Mouse (Mus musculus) intestine, embryonic 14.5 days (tissue): Measurements from ENCODE around the gene Cnbd2. TPM values are rescaled to one million over a fixed set of nuclear protein-coding genes. Genes with fewer than 3 reads are reported as not detected.

Experiments
- ATAC-seq: fragments of 200-750 bp; cut with Nextera tagmentation; replicated peaks from 2 replicates; pipeline ENCODE4 v1.8.0; 2017; ENCODE audit warnings: low read depth, moderate number of reproducible peaks, moderate TSS enrichment, moderate library complexity; ENCODE audit not compliant: low FRiP score, low TSS enrichment
- DNase-seq: peaks from one replicate; pipeline ENCODE4 v3.0.0-alpha.2; 2018; ENCODE audit warnings: low spot score
- H3K27ac ChIP-seq: fragments of 300-500 bp; sonication (generic); 2 replicates; pipeline ENCODE4 v1.5.1; 2014; ENCODE audit warnings: low read depth, mild to moderate bottlenecking, control low read depth
- H3K27me3 ChIP-seq: fragments of 300-500 bp; sonication (generic); replicated peaks from 2 replicates; pipeline ENCODE4 v1.6.1; 2014; ENCODE audit warnings: low read length, control low read depth; ENCODE audit not compliant: control insufficient read depth, insufficient read depth
- H3K36me3 ChIP-seq: fragments of 300-500 bp; sonication (generic); 2 replicates; pipeline ENCODE4 v1.6.1; 2014; ENCODE audit warnings: low read length, control low read depth; ENCODE audit not compliant: control insufficient read depth, insufficient read depth
- H3K4me1 ChIP-seq: fragments of 300-500 bp; sonication (generic); replicated peaks from 2 replicates; pipeline ENCODE4 v1.6.1; 2014; ENCODE audit warnings: low read length, control low read depth, mixed read lengths; ENCODE audit not compliant: control insufficient read depth, insufficient read depth
- H3K4me2 ChIP-seq: fragments of 300-500 bp; sonication (generic); 2 replicates; pipeline ENCODE4 v1.6.1; 2014; ENCODE audit warnings: low read length
- H3K4me3 ChIP-seq: fragments of 300-500 bp; sonication (generic); 2 replicates; pipeline ENCODE4 v1.5.1; 2014; ENCODE audit warnings: low read depth, low read length, control low read depth, mixed read lengths
- H3K9ac ChIP-seq: fragments of 300-500 bp; sonication (generic); 2 replicates; pipeline ENCODE4 v1.6.1; 2014; ENCODE audit warnings: mild to moderate bottlenecking, low read length
- H3K9me3 ChIP-seq: fragments of 300-500 bp; sonication (generic); 2 replicates; pipeline ENCODE4 v1.6.1; 2016; ENCODE audit warnings: low read length, control low read depth; ENCODE audit not compliant: control insufficient read depth
- WGBS: fragments of 180-500 bp; shearing (Covaris S2); extraction: QIAGEN DNeasy Blood & Tissue Kit; methylation state at CpG from one replicate; pipeline ENCODE4 v1.1.7; 2014; 5-methylcytosine and 5-hydroxymethylcytosine counted together
- polyA plus RNA-seq: library from polyadenylated mRNA; unstranded; fragments of >200 nt; fragmentation: Nextera tagmentation; extraction: Ambion mirVana; gene quantifications from 2 replicates; pipeline ENCODE4 v1.2.1, GENCODE M21; 2014

The Cnbd2 gene
- polyA plus RNA-seq, 1 experiment from 2014 or later: 4.2 TPM

- Histone ChIP-seq H3K4me3 (no peak overlapping the region), H3K9ac (no peak overlapping the region), H3K4me1 (no peaks in the 10 kb centered on the region), H3K27me3 (no peaks in the 10 kb centered on the region), H3K36me3 (no peaks in the 10 kb centered on the region; the same call in 1 of the 2 replicates), H3K27ac (no peak overlapping the region), H3K4me2 (no peak overlapping the region), H3K9me3 (peaks cover 4% of the 10 kb centered on the region; the same call in 1 of the 2 replicates)
- ATAC-seq (no peak), DNase-seq (no peak)
Observed at GRCm38 (mm10) chr2:156318491-156318890, 6.4 kb downstream of the Cnbd2 start.

GRCm38 (mm10) chr2:156321538-156321937, 9.4 kb downstream of the Cnbd2 start:
- no peak overlapping the region for H3K4me3 ChIP-seq
- no peak for DNase-seq

GRCm38 (mm10) chr2:156324116-156324588, 12.1 kb downstream of the Cnbd2 start:
- H3K9me3 ChIP-seq: no peaks in the 10 kb centered on the region
- H3K4me1 ChIP-seq: 0 out of 2 replicates have a peak, but pooled peaks cover 2% of the 10 kb centered on the region
- H3K4me2 ChIP-seq: 0 out of 2 replicates have a peak overlapping the region, but pooled peaks have one; percentile 1
- WGBS: 46% methylated on average over 6 of the region's 6 CpGs
- ATAC-seq: no peak
- H3K36me3 ChIP-seq: no peaks in the 10 kb centered on the region
- no peaks in the 10 kb centered on the region for H3K27me3 ChIP-seq
- no peak overlapping the region for H3K4me3 ChIP-seq
- H3K9ac ChIP-seq: no peak overlapping the region
- DNase-seq: no peak
- peak overlapping the region; percentile 24; the same call in 1 of the 2 replicates for H3K27ac ChIP-seq

More at GRCm38 (mm10) chr2:156321538-156321937, 9.4 kb downstream of the Cnbd2 start:
- no peak for ATAC-seq
- no peaks in the 10 kb centered on the region for H3K9me3 ChIP-seq
- H3K4me2 ChIP-seq: no peak overlapping the region
- 0 out of 2 replicates have a peak, but pooled peaks cover 2% of the 10 kb centered on the region for H3K4me1 ChIP-seq
- H3K36me3 ChIP-seq: no peaks in the 10 kb centered on the region
- 86% methylated on average over 6 of the region's 6 CpGs for WGBS
- H3K9ac ChIP-seq: no peak overlapping the region
- H3K27me3 ChIP-seq: no peaks in the 10 kb centered on the region
- no peak overlapping the region for H3K27ac ChIP-seq

GRCm38 (mm10) chr2:156324681-156325080, 12.6 kb downstream of the Cnbd2 start:
- no peaks in the 10 kb centered on the region for H3K36me3 ChIP-seq
- 10% methylated on average over 5 of the region's 5 CpGs for WGBS
- peak; percentile 60 for DNase-seq
- peak; percentile 47; the same call in 1 of the 2 replicates for ATAC-seq
- no peak overlapping the region for H3K9ac ChIP-seq
- H3K27me3 ChIP-seq: no peaks in the 10 kb centered on the region
- H3K4me3 ChIP-seq: no peak overlapping the region
- 0 out of 2 replicates have a peak overlapping the region, but pooled peaks have one; percentile 1 for H3K4me2 ChIP-seq
- H3K4me1 ChIP-seq: 0 out of 2 replicates have a peak, but pooled peaks cover 2% of the 10 kb centered on the region
- H3K27ac ChIP-seq: peak overlapping the region; percentile 1; the same call in 1 of the 2 replicates
- no peaks in the 10 kb centered on the region for H3K9me3 ChIP-seq

GRCm38 (mm10) chr2:156330681-156331080, 18.6 kb downstream of the Cnbd2 start:
- H3K27me3 ChIP-seq: no peaks in the 10 kb centered on the region
- no peak overlapping the region for H3K4me2 ChIP-seq
- no peaks in the 10 kb centered on the region for H3K4me1 ChIP-seq
- DNase-seq (no peak), ATAC-seq (no peak)
- H3K4me3 ChIP-seq: no peak overlapping the region
- no peaks in the 10 kb centered on the region for H3K9me3 ChIP-seq
- whole genome bisulfite sequencing: 67% methylated on average over 1 of the region's 1 CpGs
- H3K36me3 ChIP-seq: no peaks in the 10 kb centered on the region
- no peak overlapping the region for H3K27ac ChIP-seq
- H3K9ac ChIP-seq: no peak overlapping the region

- Histone ChIP-seq H3K9ac (no peak overlapping the region), H3K9me3 (no peaks in the 10 kb centered on the region), H3K4me1 (no peaks in the 10 kb centered on the region), H3K27ac (no peak overlapping the region), H3K36me3 (no peaks in the 10 kb centered on the region), H3K27me3 (no peaks in the 10 kb centered on the region), H3K4me3 (no peak overlapping the region), H3K4me2 (no peak overlapping the region)
- WGBS: 55% methylated on average over 7 of the region's 7 CpGs
- ATAC-seq (no peak), DNase-seq (no peak)
Observed at GRCm38 (mm10) chr2:156331446-156331965, 19.4 kb downstream of the Cnbd2 start.

GRCm38 (mm10) chr2:156340078-156340477, 28.0 kb downstream of the Cnbd2 start:
- Histone ChIP-seq H3K4me1 (no peaks in the 10 kb centered on the region), H3K9ac (no peak overlapping the region), H3K36me3 (no peaks in the 10 kb centered on the region), H3K27me3 (no peaks in the 10 kb centered on the region), H3K4me2 (no peak overlapping the region), H3K4me3 (no peak overlapping the region), H3K9me3 (no peaks in the 10 kb centered on the region), H3K27ac (no peak overlapping the region)
- WGBS: 92% methylated on average over 4 of the region's 4 CpGs
- ATAC-seq: no peak
- DNase-seq: no peak

GRCm38 (mm10) chr2:156344775-156345532, 32.9 kb downstream of the Cnbd2 start:
- no peaks in the 10 kb centered on the region for H3K36me3 ChIP-seq
- no peak for DNase-seq
- no peaks in the 10 kb centered on the region for H3K4me1 ChIP-seq
- 55% methylated on average over 12 of the region's 12 CpGs for WGBS
- H3K27me3 ChIP-seq: no peaks in the 10 kb centered on the region
- no peak overlapping the region for H3K9ac ChIP-seq
- H3K9me3 ChIP-seq: no peaks in the 10 kb centered on the region
- H3K4me3 ChIP-seq: no peak overlapping the region
- H3K4me2 ChIP-seq: no peak overlapping the region
- no peak overlapping the region for H3K27ac ChIP-seq
- ATAC-seq: no peak
